Mouse (Mus musculus): ENCODE measurements around the gene Tdrd7. TPM values are rescaled to one million over a fixed set of nuclear protein-coding genes. Genes with fewer than 3 reads are reported as not detected.

Gene Tdrd7
- total and polyA plus RNA-seq, 3 experiments = 6.2 to 12.6 (median 11.2) TPM

GRCm38 (mm10) chr4:46080261-46080660, 115.1 kb downstream of the Tdrd7 start:
- no peaks in the 10 kb centered on the region for H3K27me3 ChIP-seq (ENCODE audit: control insufficient read depth, insufficient read depth, low read length)
- WGBS = 80% methylated on average over 4 of the region's 4 CpGs
- no peak for DNase-seq
- no peak overlapping the region for H3K9ac ChIP-seq (ENCODE audit: low read depth, low read length)
- TF ChIP-seq EP300 (IDR thresholded peaks at IDR 0.05; ENCODE audit: insufficient read depth, low read depth, low read length) (no peak), POLR2A (IDR thresholded peaks at IDR 0.05; ENCODE audit: insufficient read depth, low read depth, low read length) (no peak), CTCF (IDR thresholded peaks at IDR 0.05) (no peak)
- H3K27ac ChIP-seq = no peak overlapping the region
- intact Hi-C loops (cut with DNase I) = no loop called here
- H3K4me1 ChIP-seq (ENCODE audit: control insufficient read depth, insufficient read depth, low read length) = peaks cover 12% of the 10 kb centered on the region
- H3K4me3 ChIP-seq = no peak overlapping the region
- no peaks in the 10 kb centered on the region for H3K79me2 ChIP-seq (replicated peaks; ENCODE audit: control insufficient read depth, insufficient read depth, low read length)
- H3K36me3 ChIP-seq (ENCODE audit: control insufficient read depth, insufficient read depth, low read length) = peaks cover 5% of the 10 kb centered on the region; the same call in 1 of the 2 replicates

- no peak overlapping the region for H3K4me3 ChIP-seq
- no peaks in the 10 kb centered on the region for H3K27me3 ChIP-seq (ENCODE audit: control insufficient read depth, insufficient read depth, low read length)
- WGBS = 77% methylated on average over 11 of the region's 11 CpGs
- no peak for DNase-seq
- TF ChIP-seq EP300 (IDR thresholded peaks at IDR 0.05; ENCODE audit: insufficient read depth, low read depth, low read length) (no peak), POLR2A (IDR thresholded peaks at IDR 0.05; ENCODE audit: insufficient read depth, low read depth, low read length) (no peak), CTCF (IDR thresholded peaks at IDR 0.05) (no peak)
- H3K79me2 ChIP-seq (replicated peaks; ENCODE audit: control insufficient read depth, insufficient read depth, low read length) = no peaks in the 10 kb centered on the region
- H3K27ac ChIP-seq = no peak overlapping the region
- no peak overlapping the region for H3K9ac ChIP-seq (ENCODE audit: low read depth, low read length)
- peaks cover 10% of the 10 kb centered on the region; the same call in 1 of the 2 replicates for H3K36me3 ChIP-seq (ENCODE audit: control insufficient read depth, insufficient read depth, low read length)
- peaks cover 22% of the 10 kb centered on the region for H3K4me1 ChIP-seq (ENCODE audit: control insufficient read depth, insufficient read depth, low read length)
- intact Hi-C loops (cut with DNase I) = no loop called here
Observed at GRCm38 (mm10) chr4:46082555-46082954, 117.4 kb downstream of the Tdrd7 start.

Other genes starting within 250 kb of the Tdrd7 start
- gene Aldh1b1, start 166.3 kb upstream of the Tdrd7 start, total RNA-seq (2021) = 10 to 100 TPM; 12.3 to 12.7 TPM
- 18.9 and 22.2 TPM in 2 replicates for gene Aldh1b1, start 166.3 kb upstream of the Tdrd7 start, polyA plus RNA-seq (2012; rRNA removed)
- under 1 TPM; 0.16 to 0.20 TPM for gene Igfbpl1, start 138.4 kb upstream of the Tdrd7 start, total RNA-seq (2021)
- 1.00 and 1.0 TPM in 2 replicates for gene Igfbpl1, start 138.4 kb upstream of the Tdrd7 start, polyA plus RNA-seq (2012; rRNA removed)
- gene Stra6l, start 116.7 kb upstream of the Tdrd7 start, total RNA-seq (2021) = not detected
- 0.06 TPM in 2 replicates for gene Stra6l, start 116.7 kb upstream of the Tdrd7 start, polyA plus RNA-seq (2012; rRNA removed)
- gene Ccdc180, start 75.0 kb upstream of the Tdrd7 start, total RNA-seq (2021) = not detected
- 0.20 TPM in 1 of 2 replicates, not detected in the other for gene Ccdc180, start 75.0 kb upstream of the Tdrd7 start, polyA plus RNA-seq (2012; rRNA removed)
- 100 to 1,000 TPM; 250 to 264 TPM for gene Tmod1, start 73.6 kb downstream of the Tdrd7 start, total RNA-seq (2021)
- gene Tmod1, start 73.6 kb downstream of the Tdrd7 start, polyA plus RNA-seq (2012; rRNA removed) = 142 and 220 TPM in 2 replicates
- gene Ncbp1, start 173.3 kb downstream of the Tdrd7 start, total RNA-seq (2021) = 10 to 100 TPM; 19.1 to 21.0 TPM
- gene Ncbp1, start 173.3 kb downstream of the Tdrd7 start, polyA plus RNA-seq (2012; rRNA removed) = 14.9 and 26.0 TPM in 2 replicates
- gene Tstd2, start 173.4 kb downstream of the Tdrd7 start, total RNA-seq (2021) = 10 to 100 TPM; 13.4 to 14.9 TPM
- 9.2 and 12.2 TPM in 2 replicates for gene Tstd2, start 173.4 kb downstream of the Tdrd7 start, polyA plus RNA-seq (2012; rRNA removed)
- 1 to 10 TPM; 5.2 to 7.2 TPM for gene Xpa, start 231.0 kb downstream of the Tdrd7 start, total RNA-seq (2021)
- gene Xpa, start 231.0 kb downstream of the Tdrd7 start, polyA plus RNA-seq (2012; rRNA removed) = 5.8 and 7.9 TPM in 2 replicates

Measured in heart, adult 2 months (tissue).